Mouse (Mus musculus) heart, embryonic 12.5 days (tissue): ENCODE measurements around the gene Pla2g7. TPM values are rescaled to one million over a fixed set of nuclear protein-coding genes. Genes with fewer than 3 reads are reported as not detected.

Source experiments
- ATAC-seq: fragments of 200-750 bp; cut with Nextera tagmentation; 2 replicates; pipeline ENCODE4 v1.8.0; 2017; ENCODE audit warnings: moderate TSS enrichment, moderate library complexity; ENCODE audit not compliant: insufficient number of reproducible peaks, low FRiP score
- H3K27ac ChIP-seq: fragments of 300-500 bp; sonication (generic); 2 replicates; pipeline ENCODE4 v1.5.1; 2016; ENCODE audit warnings: mild to moderate bottlenecking, moderate library complexity; ENCODE audit not compliant: poor library complexity, severe bottlenecking
- H3K27me3 ChIP-seq: fragments of 300-500 bp; sonication (generic); replicated peaks from 2 replicates; pipeline ENCODE4 v1.6.1; 2016; ENCODE audit warnings: mild to moderate bottlenecking, moderate library complexity
- H3K36me3 ChIP-seq: fragments of 300-500 bp; sonication (generic); 2 replicates; pipeline ENCODE4 v1.6.1; 2016; ENCODE audit warnings: mild to moderate bottlenecking, moderate library complexity
- H3K4me1 ChIP-seq: fragments of 300-500 bp; sonication (generic); replicated peaks from 2 replicates; pipeline ENCODE4 v1.6.1; 2016; ENCODE audit warnings: mild to moderate bottlenecking
- H3K4me2 ChIP-seq: fragments of 300-500 bp; sonication (generic); 2 replicates; pipeline ENCODE4 v1.6.1; 2016; ENCODE audit warnings: mild to moderate bottlenecking, moderate library complexity
- H3K4me3 ChIP-seq: fragments of 300-500 bp; sonication (generic); 2 replicates; pipeline ENCODE4 v1.5.1; 2016; ENCODE audit warnings: mild to moderate bottlenecking
- H3K9ac ChIP-seq: fragments of 300-500 bp; sonication (generic); 2 replicates; pipeline ENCODE4 v1.6.1; 2016; ENCODE audit warnings: mild to moderate bottlenecking, moderate library complexity
- H3K9me3 ChIP-seq: fragments of 300-500 bp; sonication (generic); replicated peaks from 2 replicates; pipeline ENCODE4 v1.6.1; 2016; ENCODE audit warnings: mild to moderate bottlenecking, moderate library complexity
- WGBS: fragments of 180-500 bp; shearing (Covaris S2); methylation state at CpG from one replicate; pipeline ENCODE4 v1.1.7; 2016; 5-methylcytosine and 5-hydroxymethylcytosine counted together
- polyA plus RNA-seq: library from polyadenylated mRNA; unstranded; fragments of >200 nt; fragmentation: Nextera tagmentation; extraction: Ambion mirVana; gene quantifications from 2 replicates; pipeline ENCODE4 v1.2.1, GENCODE M21; 2016

Pla2g7 gene
- polyA plus RNA-seq, 1 experiment from 2014 or later, result 13.1 TPM

DNA sequence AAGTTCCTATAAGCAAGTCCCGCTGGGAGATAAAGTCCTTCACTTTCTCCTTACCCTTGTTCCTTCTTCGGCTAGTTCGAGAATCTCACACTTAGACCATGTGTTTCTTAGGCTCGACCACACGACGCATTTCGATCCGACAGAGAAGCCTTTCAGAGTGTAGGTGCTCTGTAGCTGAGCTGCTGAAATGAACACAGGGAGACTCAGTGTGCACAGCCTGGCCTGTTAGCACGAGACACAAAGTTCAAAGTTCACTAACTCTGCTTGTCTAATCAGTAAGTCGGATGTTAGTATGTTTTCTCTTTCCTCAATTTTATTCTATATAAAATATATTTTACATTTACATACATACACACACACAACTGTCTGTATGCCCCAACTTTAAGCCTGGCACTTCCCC lies 54.2 kb downstream of the Pla2g7 start:
- Histone ChIP-seq H3K27me3 (peaks cover 4% of the 10 kb centered on the region; the same call in 1 of the 2 replicates), H3K4me1 (no peaks in the 10 kb centered on the region), H3K27ac (no peak overlapping the region), H3K4me2 (no peak overlapping the region), H3K4me3 (no peak overlapping the region), H3K9ac (no peak overlapping the region), H3K9me3 (peaks cover 4% of the 10 kb centered on the region; the same call in 1 of the 2 replicates), H3K36me3 (no peaks in the 10 kb centered on the region)
- WGBS, result 82% methylated on average over 10 of the region's 10 CpGs
- no peak for ATAC-seq

GRCm38 (mm10) chr17:43628246-43628645 lies 60.3 kb downstream of the Pla2g7 start:
- Histone ChIP-seq H3K4me3 (no peak overlapping the region), H3K4me2 (no peak overlapping the region), H3K9ac (no peak overlapping the region), H3K9me3 (peaks cover 11% of the 10 kb centered on the region; the same call in 1 of the 2 replicates), H3K27me3 (peaks cover 49% of the 10 kb centered on the region), H3K4me1 (peaks cover 16% of the 10 kb centered on the region), H3K27ac (no peak overlapping the region), H3K36me3 (no peaks in the 10 kb centered on the region)
- WGBS, result 82% methylated on average over 10 of the region's 10 CpGs
- ATAC-seq, result no peak

GRCm38 (mm10) chr17:43629026-43629495 lies 61.2 kb downstream of the Pla2g7 start:
- H3K27ac ChIP-seq, result no peak overlapping the region
- no peak for ATAC-seq
- H3K9ac ChIP-seq, result no peak overlapping the region
- peaks cover 49% of the 10 kb centered on the region for H3K27me3 ChIP-seq
- H3K36me3 ChIP-seq, result no peaks in the 10 kb centered on the region
- peaks cover 11% of the 10 kb centered on the region; the same call in 1 of the 2 replicates for H3K9me3 ChIP-seq
- 20% methylated on average over 24 of the region's 24 CpGs for WGBS
- H3K4me2 ChIP-seq, result peak overlapping the region; percentile 84
- H3K4me1 ChIP-seq, result peaks cover 16% of the 10 kb centered on the region
- peak overlapping the region; percentile 48 for H3K4me3 ChIP-seq

- Histone ChIP-seq H3K4me3 (peak within 1 kb of the TSS; percentile 48), H3K4me1 (peaks cover 16% of the 10 kb centered on the region), H3K36me3 (no peaks in the 10 kb centered on the region), H3K27ac (no peak within 1 kb of the TSS), H3K9ac (peak within 1 kb of the TSS; percentile 72), H3K4me2 (peak within 1 kb of the TSS; percentile 84), H3K27me3 (peaks cover 49% of the 10 kb centered on the region), H3K9me3 (peaks cover 11% of the 10 kb centered on the region; the same call in 1 of the 2 replicates)
- ATAC-seq, result peak; percentile 51; the same call in 1 of the 2 replicates
- 4% methylated on average over 82 of the region's 83 CpGs for WGBS
Measured at GRCm38 (mm10) chr17:43629496-43630426, 61.9 kb downstream of the Pla2g7 start, which contains the start of gene Tdrd6. Gene Tdrd6 (minus strand): TSS chr17:43630299.

DNA sequence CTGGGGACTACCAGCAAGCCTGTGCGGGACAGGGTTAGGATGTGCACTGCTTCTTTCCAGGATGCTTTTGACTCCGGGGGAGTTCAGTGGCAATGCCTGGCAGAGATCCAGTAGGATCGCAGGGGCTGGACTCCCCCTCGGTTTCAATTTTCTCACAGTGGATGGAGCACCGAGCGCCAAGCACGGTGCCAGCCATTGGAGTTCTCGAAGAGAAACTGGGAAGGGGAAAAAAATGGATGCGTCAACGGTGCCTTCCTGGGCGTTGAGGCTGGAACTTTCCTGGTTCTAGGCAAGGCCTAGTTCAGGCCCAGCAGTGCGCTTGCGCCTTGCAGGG lies 62.5 kb downstream of the Pla2g7 start:
- WGBS, result 38% methylated on average over 13 of the region's 13 CpGs
- ATAC-seq, result no peak; the same call in 1 of the 2 replicates
- H3K9ac ChIP-seq, result peak overlapping the region; percentile 72; the same call in 1 of the 2 replicates

GRCm38 (mm10) chr17:43637146-43637545 lies 69.2 kb downstream of the Pla2g7 start:
- 82% methylated on average over 4 of the region's 4 CpGs for WGBS

More for the DNA sequence above, 62.5 kb downstream of the Pla2g7 start:
- Histone ChIP-seq H3K36me3 (no peaks in the 10 kb centered on the region), H3K27me3 (peaks cover 49% of the 10 kb centered on the region), H3K4me1 (peaks cover 16% of the 10 kb centered on the region), H3K4me3 (peak overlapping the region; percentile 48), H3K9me3 (peaks cover 11% of the 10 kb centered on the region; the same call in 1 of the 2 replicates), H3K27ac (no peak overlapping the region), H3K4me2 (peak overlapping the region; percentile 84)

DNA sequence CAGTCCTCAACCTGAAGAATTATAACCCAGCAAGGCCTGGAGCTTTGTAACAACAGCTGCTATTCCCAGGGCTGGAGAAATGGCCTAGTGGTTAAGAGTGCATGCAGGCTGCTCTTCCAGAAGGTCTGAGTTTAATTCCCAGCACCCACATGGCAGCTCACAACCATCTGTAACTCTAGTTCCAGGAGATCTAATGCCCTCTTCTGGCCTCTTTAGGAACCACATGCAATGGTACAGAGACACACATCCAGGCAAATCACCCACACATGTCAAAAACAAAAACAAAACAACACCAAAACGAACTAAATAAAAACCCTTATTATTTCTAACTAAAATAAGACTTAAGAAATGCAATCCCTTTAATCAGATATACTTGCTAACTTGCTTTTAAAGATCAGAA lies 72.9 kb downstream of the Pla2g7 start:
- no peak for ATAC-seq
- Histone ChIP-seq H3K4me3 (no peak overlapping the region), H3K36me3 (0 out of 2 replicates have a peak, but pooled peaks cover 2% of the 10 kb centered on the region), H3K27me3 (no peaks in the 10 kb centered on the region), H3K9ac (no peak overlapping the region), H3K4me1 (peaks cover 15% of the 10 kb centered on the region), H3K9me3 (peaks cover 6% of the 10 kb centered on the region), H3K27ac (no peak overlapping the region), H3K4me2 (no peak overlapping the region)
- WGBS, result 75% methylated on average over 1 of the region's 1 CpGs

More at GRCm38 (mm10) chr17:43637146-43637545, 69.2 kb downstream of the Pla2g7 start:
- Histone ChIP-seq H3K4me3 (no peak overlapping the region), H3K9me3 (peaks cover 6% of the 10 kb centered on the region), H3K4me2 (no peak overlapping the region), H3K36me3 (0 out of 2 replicates have a peak, but pooled peaks cover 2% of the 10 kb centered on the region), H3K9ac (no peak overlapping the region), H3K4me1 (no peaks in the 10 kb centered on the region), H3K27ac (no peak overlapping the region), H3K27me3 (no peaks in the 10 kb centered on the region; the same call in 1 of the 2 replicates)
- ATAC-seq, result no peak

- no peak overlapping the region for H3K4me3 ChIP-seq
- WGBS, result 44% methylated on average over 7 of the region's 7 CpGs
- peaks cover 29% of the 10 kb centered on the region for H3K4me1 ChIP-seq
- H3K9ac ChIP-seq, result no peak overlapping the region
- 0 out of 2 replicates have a peak, but pooled peaks cover 2% of the 10 kb centered on the region for H3K36me3 ChIP-seq
- H3K27me3 ChIP-seq, result no peaks in the 10 kb centered on the region
- no peak overlapping the region for H3K27ac ChIP-seq
- no peak for ATAC-seq
- peaks cover 2% of the 10 kb centered on the region; the same call in 1 of the 2 replicates for H3K9me3 ChIP-seq
- no peak overlapping the region for H3K4me2 ChIP-seq
Measured at GRCm38 (mm10) chr17:43643191-43643590, 75.3 kb downstream of the Pla2g7 start.

DNA sequence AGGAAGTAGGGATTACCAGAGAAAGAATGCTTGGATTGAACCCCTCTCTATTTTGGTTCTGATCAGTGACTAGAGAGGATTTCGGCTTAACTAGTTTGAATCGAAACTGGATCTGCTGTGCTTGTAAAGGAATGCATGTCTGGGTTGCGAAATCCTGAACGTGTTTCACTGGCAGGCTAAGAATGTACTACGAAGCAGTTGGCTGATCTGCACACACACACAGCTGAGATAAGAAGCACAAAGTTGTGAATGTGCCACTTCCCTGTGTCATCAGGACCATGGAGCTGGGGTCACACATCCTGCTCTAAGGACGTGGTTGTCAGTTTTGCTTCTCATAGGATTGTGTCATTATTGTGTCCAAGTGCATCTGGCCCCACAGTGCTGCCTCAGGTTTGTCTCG lies 76.5 kb downstream of the Pla2g7 start:
- ATAC-seq, result peak; percentile 60; the same call in 1 of the 2 replicates
- Histone ChIP-seq H3K27ac (no peak overlapping the region), H3K9me3 (peaks cover 2% of the 10 kb centered on the region; the same call in 1 of the 2 replicates), H3K36me3 (peaks cover 2% of the 10 kb centered on the region; the same call in 1 of the 2 replicates), H3K27me3 (no peaks in the 10 kb centered on the region), H3K4me3 (no peak overlapping the region), H3K9ac (no peak overlapping the region), H3K4me2 (peak overlapping the region; percentile 2; the same call in 1 of the 2 replicates), H3K4me1 (peaks cover 31% of the 10 kb centered on the region)
- whole genome bisulfite sequencing, result 19% methylated on average over 7 of the region's 7 CpGs

- Histone ChIP-seq H3K9me3 (peaks cover 2% of the 10 kb centered on the region; the same call in 1 of the 2 replicates), H3K27me3 (no peaks in the 10 kb centered on the region), H3K36me3 (peaks cover 2% of the 10 kb centered on the region; the same call in 1 of the 2 replicates), H3K27ac (no peak overlapping the region), H3K4me3 (no peak overlapping the region), H3K4me1 (peaks cover 31% of the 10 kb centered on the region), H3K9ac (no peak overlapping the region), H3K4me2 (no peak overlapping the region)
- no peak for ATAC-seq
- 77% methylated on average over 3 of the region's 3 CpGs for WGBS
Measured at GRCm38 (mm10) chr17:43645136-43645535, 77.2 kb downstream of the Pla2g7 start.

GRCm38 (mm10) chr17:43646925-43647324 lies 79.0 kb downstream of the Pla2g7 start:
- 51% methylated on average over 5 of the region's 5 CpGs for WGBS
- Histone ChIP-seq H3K4me1 (peaks cover 31% of the 10 kb centered on the region), H3K27me3 (no peaks in the 10 kb centered on the region)

More at GRCm38 (mm10) chr17:43646925-43647324, 79.0 kb downstream of the Pla2g7 start:
- Histone ChIP-seq H3K9me3 (no peaks in the 10 kb centered on the region), H3K9ac (no peak overlapping the region), H3K27ac (no peak overlapping the region), H3K36me3 (peaks cover 6% of the 10 kb centered on the region), H3K4me2 (no peak overlapping the region), H3K4me3 (no peak overlapping the region)
- ATAC-seq, result 0 out of 2 replicates have a peak, but pooled peaks have one; percentile 27
